Mouse (Mus musculus) urinary bladder, adult 2 months (tissue): ENCODE data around the gene Ddx49. TPM values are rescaled to one million over a fixed set of nuclear protein-coding genes. Genes with fewer than 3 reads are reported as not detected.

Experiments
- DNase-seq: peaks from one replicate; pipeline ENCODE4 v3.0.0; 2022; ENCODE audit warnings: low spot score
- polyA plus RNA-seq: library from polyadenylated mRNA; depleted of rRNA; stranded (reverse); fragments of >200 nt; gene quantifications from 2 replicates; pipeline ENCODE4 v1.2.3, GENCODE M21; 2012

Gene Ddx49
- polyA plus RNA-seq, 1 experiment: 35.2 TPM

DNA sequence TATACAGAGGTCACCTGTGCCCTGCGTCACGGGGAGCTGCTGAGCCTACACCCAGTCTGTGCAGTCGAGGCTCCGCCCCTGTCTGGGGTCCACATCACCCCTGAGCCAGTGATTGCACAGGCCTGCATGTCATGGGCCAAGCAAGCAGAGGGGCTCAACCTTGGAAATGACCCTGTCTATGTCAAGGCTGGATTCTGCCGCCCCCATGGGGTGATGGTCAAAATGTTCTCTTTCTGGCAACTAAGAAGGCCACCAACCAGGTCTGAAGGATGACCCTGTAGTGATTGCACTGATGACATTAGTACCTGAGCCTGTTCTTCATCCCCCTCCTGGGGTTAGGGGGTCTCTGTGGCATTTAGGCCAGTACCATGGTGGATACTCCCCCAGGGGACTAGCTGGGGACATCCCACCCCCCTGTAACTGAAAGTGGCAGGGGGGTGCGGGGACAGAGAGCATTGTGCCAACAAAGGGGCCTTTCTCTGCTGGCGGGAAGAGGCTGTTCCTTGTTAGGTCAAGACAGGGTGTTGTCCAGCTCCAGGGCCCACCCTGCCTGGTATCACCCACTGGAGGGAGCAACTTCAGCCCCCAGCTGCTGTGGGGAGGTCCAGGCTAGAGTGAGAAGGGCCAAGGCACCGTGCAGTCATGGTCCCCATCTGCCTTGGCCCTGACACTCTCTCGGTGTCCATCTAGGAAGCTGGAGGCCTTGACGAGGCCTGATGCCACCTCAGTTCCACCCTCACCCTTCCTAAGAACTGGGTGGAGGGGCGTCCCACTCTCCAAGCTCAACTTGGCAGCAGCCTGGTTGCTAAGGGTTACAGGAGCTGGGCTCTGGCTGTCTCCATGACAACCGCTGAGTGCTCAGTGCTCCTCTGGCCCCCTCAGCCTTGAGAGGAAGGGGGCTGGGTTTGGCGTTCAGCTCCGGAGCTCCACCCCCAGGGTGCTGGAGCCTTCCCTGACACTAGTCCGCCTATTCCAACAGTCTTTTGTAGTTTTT is 14.5 kb upstream of the Ddx49 start:
- no peak for DNase-seq

- no peak for DNase-seq
These were observed 13.6 kb upstream of the Ddx49 start, which contains the start of gene Cers1 for GRCm38 (mm10) chr8:70315624-70316510. Cers1 (plus strand) TSS chr8:70315775.

DNA sequence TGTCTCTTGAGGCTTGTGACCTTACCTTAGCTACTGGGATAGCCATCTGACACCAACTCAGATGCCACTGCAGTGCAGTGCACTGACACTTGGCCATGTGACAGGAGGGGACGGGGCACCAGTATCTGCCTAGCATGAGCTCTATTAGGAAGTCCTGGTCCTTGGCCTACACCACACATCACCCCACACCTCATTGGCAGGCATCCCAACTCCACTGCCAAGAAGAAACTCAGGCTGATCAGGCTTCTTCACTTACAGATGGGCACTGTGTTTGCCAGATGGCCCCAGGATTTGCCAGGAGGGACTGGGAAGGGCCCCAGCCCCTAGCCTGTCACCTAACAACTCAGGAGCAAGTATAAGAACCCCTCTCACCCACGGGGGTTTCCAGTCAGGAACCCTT is 11.1 kb upstream of the Ddx49 start:
- DNase-seq: no peak

DNA sequence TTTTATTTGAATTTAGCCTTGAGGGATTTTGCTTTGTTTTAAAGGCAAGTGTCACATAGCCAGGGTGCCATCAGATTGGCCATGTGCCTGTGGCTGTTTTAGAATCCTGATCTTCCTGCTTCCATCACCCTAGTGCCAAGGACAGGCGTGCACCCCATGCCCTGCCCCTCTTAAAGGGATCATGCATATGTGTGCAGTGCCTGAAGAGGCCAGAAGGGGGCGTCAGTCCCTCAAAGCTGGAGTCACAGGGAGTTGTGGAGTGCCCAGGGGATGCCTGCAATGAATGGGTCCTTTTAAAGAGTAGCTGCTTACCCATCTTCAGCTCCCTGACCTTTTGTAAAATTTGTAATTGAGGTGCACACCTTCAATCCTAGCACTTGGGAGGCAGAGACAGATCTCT is 7.0 kb upstream of the Ddx49 start:
- DNase-seq: no peak

DNA sequence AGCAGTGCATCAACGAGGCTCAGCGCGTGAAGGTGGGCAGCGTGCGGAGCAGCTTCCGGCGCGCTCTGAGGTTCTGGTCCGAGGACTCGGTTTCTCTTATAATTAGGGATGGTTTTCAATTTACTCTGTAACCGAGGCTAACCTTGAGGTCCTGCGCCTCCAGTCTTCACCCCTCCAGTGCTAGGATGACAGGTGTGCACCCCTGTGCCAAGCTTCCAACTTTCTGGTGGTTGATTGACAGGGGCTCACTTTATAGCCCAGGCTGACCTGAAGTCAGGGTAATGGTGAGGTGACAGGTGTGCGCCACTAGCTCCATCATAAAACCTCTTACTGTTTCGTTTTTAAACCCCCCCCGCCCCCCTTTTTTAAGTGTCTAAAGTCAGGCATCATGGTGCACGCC is 612 bp upstream of the Ddx49 start:
- DNase-seq: no peak

- DNase-seq: no peak
These were observed 1.4 kb downstream of the Ddx49 start for GRCm38 (mm10) chr8:70300881-70301280.

DNA sequence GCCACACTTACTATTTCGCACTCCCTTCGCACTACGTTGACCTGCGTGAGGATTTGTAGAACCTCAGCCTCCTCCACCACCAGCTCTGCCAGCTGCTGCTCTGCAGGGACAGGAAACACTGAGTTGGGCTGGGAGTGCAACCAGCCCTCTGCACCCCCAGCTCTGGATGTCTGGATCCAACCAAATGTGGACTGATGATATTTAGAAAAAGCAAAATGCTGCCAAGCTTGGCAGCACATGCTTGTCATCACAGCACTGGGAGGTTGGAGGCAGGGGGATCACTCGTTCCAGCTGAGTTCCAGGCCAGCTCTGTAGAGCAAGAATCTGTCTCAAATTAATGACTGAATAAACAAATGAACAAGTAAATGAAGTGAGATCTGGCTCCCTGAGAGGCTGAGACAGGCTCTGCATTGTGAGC is 8.3 kb downstream of the Ddx49 start:
- no peak for DNase-seq

GRCm38 (mm10) chr8:70286737-70287136 is 15.6 kb downstream of the Ddx49 start:
- DNase-seq: no peak

DNA sequence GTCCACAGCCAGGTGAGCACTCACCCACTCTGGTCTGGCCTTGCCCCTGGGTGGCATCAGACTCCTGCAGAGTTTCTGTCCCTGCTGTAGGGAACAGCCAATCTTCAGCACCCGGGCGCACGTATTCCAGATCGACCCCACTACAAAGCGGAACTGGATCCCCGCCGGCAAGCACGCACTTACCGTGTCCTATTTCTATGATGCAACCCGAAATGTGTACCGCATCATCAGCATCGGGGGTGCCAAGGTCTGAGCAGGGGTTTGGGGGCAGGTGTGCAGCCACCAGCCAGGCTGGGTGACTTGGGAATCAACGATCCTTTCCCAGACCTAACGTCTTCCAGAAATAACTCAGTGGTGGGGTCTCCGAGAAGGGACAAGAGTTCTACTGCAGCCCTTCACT is 17.0 kb downstream of the Ddx49 start:
- DNase-seq: no peak

DNA sequence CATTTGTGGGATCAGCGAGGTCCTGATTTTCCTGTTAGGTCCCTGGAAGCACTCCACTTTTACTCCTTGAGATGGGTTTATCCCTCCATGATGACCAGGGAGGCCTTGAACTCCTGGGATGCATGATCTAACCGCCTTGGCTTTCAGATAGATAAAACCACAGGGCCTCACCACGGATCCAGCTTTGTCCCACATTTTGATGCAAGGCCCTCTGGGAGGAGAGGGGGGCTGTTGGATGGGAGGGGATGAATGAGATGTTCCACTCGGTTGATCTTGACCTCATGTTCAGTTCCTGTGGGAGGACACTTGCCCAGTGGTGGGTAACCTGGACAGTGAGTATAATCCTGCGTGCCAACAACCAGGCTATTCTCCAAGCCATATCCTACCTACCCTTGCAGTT is 17.9 kb downstream of the Ddx49 start:
- DNase-seq: no peak

DNA sequence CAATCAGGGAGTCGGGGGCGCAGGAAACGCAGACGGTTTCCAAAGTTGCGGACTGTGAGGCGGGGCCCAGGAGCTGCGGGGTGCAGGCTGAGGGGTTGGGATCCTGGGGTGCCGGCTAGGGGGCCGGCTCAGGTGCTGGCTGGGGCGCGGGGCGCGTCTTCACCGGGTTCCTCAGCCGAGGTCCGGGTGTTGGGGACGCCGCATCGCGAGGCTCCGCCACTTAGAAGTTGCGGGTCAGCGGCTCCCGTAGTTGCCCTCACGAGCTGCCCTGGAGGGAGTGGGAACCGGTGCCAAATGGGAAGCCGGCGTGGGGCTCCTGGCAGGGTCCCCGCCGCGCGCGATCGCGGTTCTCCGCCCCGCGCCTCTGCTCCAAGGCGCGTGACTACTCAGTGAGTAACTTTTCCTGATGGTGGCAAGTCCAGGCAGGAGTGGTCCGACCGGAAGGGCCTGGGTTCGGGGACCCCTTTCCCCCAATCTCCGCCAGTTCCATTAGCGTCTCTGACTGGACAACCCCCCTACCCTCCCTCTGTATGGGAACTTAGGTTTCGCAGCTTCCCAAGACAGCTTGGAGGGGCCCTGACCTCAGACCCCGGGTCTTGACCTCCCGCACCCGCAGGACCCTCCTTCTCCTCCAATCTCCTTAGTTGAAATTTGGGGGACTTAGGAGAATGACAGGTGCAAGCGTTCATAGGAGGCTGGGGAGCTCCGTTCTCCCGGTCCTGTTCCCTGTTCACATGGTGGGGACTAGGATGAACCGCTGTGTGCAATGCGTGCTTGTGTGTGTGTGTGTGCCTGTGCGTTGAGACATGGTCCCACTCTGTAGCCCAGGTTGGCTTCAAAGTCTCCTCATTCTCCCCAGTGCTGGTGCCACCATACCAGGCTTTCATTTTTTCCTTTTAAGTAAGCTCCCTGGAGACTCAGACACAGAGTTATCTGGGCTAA is 18.9 kb downstream of the Ddx49 start:
- DNase-seq: peak; percentile 49

DNA sequence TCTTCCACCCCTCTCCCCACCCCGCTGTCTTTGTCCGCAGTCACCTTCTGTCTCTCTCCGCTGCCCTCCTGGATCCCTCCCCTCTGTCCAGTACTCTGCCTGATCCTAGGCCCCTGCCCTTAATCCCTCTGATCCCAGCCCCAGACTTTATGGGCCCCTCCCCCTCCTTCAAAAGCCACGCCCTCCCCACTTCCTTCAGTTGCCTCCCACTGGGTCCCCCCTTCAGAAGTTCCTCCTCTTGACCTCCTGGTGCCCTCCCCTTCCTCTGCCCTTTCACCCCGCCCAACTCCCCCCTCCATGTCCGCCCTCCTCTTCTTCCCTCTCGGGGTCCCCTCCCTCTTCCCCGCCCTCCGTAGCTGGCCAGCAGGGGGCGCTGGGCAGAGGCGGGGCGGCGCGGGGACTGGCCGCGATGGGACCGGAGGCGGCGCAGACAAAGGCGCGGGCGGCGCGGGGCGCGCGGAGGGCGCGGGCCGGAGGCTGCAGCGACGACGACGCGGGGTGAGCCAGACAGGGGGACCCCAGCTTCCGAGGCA is 19.6 kb downstream of the Ddx49 start, which contains the start of gene Homer3:
TSS of gene Homer3 (plus strand) at position 225 of the 533 bp plus-strand sequence.
- peak; percentile 88 for DNase-seq

- no peak for DNase-seq
These were observed 21.3 kb downstream of the Ddx49 start for GRCm38 (mm10) chr8:70281001-70281400.

GRCm38 (mm10) chr8:70279266-70279665 is 23.0 kb downstream of the Ddx49 start:
- DNase-seq: no peak

- no peak for DNase-seq
These were observed 24.1 kb downstream of the Ddx49 start for GRCm38 (mm10) chr8:70278175-70278574.

DNA sequence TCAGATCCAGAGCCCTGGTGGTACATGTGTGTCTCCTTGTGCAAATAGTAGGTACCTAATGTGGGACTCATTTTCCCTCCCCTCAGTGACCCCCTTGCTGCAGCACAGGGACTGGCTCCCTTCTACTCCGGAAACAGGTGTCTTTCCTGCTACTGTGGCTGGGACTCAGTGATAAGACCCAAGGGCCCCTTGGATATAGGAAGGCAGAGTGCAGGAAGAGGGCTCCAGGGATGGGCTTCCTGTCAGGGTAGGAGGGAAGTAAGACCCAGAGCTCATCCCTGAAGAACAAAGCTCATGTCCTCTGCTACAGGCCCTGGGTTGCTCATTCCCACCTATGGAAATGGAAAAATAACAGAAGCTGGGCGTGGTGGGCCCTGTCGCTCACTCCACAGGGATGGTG is 25.8 kb downstream of the Ddx49 start:
- no peak for DNase-seq

DNA sequence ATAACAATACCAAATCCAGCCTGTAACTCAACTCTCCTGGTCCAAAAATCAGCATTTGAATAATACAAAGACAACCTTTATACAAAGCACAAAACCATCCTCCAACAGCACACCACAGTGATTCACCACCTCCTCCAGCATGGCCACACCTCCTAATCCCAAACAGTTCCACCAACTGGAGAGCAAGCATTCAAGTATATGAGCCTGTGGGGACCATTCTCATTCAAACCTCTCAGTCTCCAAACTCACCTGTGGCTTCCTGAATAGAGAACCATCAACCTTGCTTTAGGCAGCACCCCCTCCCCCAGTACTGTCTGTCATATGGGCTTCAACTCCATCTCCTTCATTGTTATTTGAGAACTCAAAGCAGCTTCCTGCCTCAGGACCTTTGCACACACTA is 27.9 kb downstream of the Ddx49 start:
- no peak for DNase-seq

GRCm38 (mm10) chr8:70272949-70273348 is 29.3 kb downstream of the Ddx49 start:
- DNase-seq: no peak

DNA sequence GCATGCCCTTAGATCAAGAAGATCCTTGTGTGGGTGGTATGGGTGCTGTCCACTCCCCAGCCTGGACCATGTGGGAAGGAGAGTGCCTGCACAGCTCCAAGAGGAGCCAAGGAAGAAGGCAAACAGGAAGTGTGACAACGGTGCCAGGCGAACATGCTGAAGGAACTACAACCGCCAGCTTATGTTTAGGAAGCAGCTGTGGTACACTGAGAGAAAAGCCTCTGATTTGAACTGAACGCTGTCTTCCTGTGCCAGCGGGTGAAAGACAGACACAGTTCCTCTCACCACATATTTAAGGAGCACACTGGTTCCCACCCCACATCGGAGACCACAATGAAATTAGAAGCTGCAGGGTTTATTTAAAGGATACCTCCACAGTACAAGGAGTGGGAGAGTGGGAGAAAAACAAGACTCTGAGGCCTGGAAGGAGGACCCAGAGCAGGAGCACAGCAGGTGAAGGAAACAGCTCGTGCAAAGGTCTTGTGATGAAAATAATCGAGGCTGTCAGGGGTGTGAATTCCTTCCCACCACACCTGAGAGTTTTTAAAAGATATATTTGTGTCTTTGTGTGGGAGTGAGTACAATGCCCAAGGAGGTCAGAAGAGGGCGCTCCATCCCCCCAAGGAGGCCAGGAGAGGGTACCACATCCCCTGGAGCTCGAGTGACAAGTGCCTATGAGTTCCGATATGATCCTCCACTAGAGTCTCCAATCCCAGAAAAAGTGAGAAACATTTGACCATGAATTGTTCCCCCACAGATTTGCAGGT is 33.3 kb downstream of the Ddx49 start:
- DNase-seq: no peak

DNA sequence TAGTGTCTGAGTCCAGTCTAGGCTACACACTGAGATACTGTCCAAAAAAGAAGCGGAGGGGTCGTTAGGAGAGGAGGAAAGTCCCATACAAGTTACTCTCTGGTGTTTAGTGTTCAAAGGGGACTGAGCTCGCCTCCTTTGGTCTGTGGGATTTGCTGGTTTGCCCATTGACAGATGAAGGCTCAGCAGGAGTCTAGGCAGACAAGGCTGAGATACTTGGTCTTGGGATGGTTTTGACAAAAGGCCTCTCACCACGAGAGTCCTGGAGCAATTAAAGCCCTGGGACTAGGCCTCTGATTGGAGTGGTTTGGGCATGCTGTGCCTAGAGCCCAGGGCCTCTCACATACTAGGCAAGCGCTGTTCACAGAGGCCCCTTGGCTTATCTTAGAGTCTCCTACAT is 34.0 kb downstream of the Ddx49 start:
- DNase-seq: no peak
